Mouse (Mus musculus) cerebellum, postnatal 10 days (tissue): ENCODE data around the gene Bap1.

Experiments
- DNase-seq, 2 experiments: peaks; one replicate each; pipeline ENCODE4 v3.0.0; 2021; ENCODE audit warnings: mixed read lengths in 2 of 2

The Bap1 gene

DNA sequence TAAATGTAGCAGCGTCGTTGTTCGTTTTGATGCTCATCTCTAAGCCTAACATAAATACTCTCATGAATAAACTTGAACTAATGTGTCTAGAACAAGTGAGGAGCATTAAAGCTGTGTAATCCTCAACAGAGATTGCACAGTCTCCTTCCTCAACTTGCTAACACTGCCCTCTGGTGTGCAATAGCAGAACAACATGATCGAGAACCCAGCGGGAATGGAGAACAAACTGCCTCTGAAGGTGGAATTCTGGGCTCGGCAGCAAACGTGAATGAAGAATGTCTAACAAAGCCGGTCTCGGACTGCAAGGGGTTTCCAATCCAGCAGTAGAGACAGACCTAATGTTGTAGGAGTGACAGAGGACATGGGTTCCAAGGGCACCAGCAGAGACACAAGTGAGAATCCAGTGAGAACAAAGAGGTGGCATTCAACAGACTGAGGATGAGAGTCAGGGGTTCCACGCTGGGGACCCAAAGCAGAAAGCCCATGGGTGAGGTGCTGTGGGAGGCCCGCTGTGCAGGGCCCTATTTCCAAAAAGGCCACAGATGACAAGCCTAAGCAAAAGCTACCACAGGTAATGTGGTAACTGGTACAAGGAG lies 17.2 kb upstream of the Bap1 start:
- DNase-seq = peak; percentile 93

DNA sequence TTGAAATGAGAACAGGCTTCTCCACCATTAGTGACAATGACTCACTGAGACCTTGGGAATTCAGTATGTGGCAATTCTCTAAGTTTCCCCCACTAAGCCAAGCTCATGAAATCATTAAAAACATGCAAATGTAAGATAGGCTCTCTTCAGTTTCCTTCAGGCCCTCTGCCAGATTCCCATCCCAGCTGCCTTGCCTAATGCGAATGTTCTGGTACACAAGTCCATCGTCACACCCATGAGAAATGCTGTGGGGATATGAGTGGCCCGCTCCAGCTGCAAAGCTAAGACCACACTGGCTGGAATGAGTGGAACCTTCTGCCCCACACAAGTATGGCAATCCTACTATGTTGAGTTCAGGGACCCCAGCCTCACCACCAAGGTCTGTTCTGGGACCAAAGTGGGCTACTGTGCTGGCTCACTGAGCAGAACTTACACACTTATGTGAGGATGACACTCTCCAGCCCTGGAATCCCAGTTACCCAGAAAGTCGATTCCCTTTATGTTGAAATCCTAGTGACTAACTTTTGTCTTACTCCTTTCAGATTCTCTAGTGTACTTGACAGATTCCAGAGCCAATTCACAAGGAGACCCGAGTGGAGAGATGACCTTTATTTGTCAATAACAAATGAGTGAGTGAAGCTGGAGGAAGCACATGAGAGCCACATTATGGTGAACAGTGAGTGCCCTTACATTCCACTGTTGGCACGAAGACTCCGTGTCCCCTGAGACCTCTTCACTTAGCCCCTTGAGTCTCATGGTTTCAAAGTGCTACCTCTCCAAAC lies 14.0 kb upstream of the Bap1 start:
- no peak for DNase-seq

DNA sequence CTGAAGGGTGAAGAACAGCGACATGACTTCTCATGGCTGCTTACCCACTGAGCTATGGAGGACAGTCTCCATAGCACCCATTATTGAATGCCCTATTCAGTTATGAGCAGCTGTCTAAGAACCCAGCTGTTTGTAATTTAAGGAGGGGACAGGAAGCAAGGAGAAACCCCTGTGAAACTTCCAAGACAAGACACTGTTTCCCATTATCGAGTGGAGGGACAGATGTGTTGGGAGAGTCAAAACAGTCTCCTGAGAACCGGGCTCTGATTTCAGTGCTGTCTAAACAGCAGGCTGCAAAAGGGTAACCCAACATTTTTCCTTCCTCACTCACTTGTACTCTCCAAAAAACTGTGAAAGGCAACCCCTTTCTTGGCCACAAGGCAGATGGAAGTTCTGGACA lies 10.7 kb upstream of the Bap1 start:
- no peak for DNase-seq

DNA sequence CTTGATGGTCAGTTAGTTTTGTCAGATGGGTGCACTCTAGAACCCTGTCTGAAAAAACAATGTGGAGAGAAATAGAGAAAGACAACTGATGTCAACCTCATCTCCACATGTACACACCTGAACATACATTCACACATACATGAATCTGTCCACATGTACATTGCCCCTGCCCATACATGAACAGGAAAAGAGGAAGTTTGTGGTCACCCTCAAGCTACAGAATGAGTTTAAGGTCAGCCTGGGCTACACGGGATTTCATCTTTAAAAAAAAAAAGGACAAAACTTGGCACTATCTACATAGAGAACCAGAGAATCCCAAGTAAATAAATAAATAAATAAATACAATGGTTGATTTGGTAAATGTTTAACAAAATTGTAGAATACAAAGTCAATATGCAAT lies 6.5 kb upstream of the Bap1 start:
- DNase-seq = no peak

DNA sequence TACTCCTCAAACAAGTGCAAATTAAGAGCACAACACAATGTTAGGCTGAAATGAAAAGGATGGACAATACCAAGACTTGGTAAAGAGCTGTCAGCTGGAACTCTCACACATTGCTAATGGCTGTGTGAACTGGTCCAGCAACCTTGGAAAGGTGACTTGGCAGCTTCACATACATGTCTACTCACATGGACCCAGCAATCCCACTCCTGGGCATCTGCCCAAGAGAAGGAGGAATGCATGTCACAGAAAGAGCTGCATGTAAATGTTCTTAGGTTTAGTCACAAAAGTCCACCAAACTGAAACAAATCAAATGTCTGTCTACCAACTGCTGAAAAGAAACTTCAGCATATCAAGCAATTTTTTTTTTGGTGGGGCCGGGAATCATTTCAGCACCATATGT lies 5.3 kb upstream of the Bap1 start:
- peak; percentile 55 to 59 for DNase-seq

DNA sequence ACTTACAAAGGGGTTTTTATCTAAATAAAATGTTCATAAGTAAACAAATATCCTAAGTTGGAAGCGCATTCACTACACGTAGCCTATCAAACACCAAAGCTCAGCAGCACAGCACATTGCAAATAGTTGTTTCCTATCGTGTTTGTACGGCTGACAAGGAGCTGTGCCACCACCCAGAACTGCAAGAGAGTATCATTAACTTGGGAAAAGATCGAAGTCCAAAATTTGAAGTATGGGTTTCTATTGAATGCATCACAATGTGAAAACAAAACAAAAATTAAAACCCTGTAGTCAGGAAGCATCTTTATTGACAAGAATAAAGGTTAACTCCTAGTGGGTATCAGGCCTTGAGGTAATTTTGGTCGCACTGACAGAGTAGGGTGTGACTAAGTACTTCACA lies 2.9 kb upstream of the Bap1 start:
- no peak for DNase-seq

DNA sequence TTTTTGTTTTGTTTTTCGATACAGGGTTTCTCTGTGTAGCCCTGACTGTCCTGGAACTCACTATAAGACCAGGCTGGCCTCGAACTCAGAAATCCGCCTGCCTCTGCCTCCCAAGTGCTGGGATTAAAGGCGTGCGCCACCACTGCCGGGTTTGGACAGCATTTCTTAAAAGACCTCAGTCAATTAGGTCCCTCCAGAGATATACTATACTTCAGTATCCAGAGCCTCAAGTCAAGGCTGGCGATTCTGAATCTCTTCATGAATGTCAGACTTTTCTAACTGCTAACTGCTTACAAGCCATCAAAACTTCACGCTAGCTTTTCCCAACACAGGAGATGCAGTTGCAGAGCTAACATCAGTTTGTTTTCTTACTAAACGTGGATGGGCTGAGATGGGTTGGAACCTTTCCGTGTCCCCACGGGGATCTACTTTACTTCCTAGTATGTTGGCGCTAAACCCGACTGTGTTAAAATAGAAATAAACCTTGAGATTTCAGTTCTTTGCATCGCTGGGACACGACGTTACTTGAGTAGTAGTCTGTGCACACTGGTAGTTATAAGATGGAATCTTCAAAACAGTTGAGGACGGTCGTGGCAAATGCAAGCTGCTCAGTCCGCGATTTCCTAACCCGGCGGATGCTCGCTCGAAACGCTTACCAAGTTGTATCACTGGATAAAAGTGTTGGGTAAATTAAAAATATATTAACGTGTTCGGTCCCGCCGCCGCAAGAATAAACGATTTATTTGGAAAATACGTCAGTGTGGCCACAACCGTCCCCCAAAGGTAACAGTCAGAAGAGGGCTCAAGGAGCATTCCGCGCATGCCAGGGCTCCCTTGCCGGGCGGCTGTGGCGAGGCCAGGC lies 797 bp upstream of the Bap1 start:
- DNase-seq = no peak

DNA sequence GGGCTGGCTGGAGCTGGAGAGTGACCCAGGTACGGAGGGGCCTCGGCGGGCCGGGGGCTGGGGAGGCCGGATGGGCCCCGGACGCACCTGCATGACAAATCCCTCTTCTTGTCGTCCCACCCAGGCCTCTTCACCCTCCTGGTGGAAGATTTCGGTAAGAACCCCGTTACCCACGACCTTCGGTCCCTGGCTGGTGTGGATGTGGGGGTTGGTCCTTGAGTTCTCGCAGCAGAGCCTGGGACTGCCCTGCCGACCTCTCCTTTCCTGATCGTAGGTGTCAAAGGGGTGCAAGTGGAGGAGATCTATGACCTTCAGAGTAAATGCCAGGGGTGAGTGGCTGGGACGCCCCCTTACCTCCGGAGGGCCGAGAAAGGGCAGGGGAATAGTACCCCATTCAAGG lies 376 bp downstream of the Bap1 start:
- no peak for DNase-seq

DNA sequence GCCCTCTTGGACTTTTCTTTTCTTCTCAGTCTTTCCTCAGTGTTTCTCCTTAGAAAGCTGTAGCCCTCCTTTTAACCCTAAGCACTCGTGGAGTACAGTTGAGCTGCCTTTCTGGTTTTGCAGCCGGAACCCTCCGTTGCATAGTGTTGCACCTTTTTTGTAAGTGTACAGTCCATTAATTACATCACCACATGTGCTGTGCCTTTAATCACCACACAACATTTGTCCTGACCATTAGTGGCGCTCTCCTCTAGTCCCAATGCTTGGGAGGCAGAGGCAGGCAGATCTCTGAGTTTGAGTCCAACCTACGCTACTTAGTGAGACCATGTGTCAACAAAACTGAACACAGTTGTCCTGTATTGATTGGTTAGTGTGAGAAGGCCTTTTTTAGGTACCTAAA lies 841 bp downstream of the Bap1 start:
- no peak for DNase-seq

DNA sequence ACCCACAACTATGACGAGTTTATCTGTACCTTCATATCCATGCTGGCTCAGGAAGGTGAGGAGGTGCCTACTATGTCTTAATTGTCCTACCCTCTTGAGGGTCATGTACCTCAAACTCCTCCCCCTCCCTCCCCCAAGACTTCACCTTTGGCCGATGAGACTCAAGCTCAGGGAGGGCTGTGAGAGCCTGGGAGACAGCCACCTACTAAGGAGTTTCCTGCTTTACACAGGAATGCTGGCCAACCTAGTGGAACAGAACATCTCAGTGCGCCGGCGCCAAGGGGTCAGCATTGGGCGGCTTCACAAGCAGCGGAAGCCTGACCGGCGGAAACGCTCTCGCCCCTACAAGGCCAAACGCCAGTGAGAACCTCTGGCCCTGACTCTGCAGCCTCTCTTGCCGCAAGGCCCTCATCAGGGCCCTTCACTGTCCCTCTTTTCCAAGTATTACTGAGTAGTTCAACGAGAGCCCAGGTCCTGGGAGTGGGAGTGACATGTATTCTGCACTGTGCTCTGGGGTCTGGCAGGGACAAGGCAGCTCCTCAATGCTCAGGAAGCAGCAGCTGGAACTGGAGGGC lies 7.3 kb downstream of the Bap1 start:
- no peak for DNase-seq

DNA sequence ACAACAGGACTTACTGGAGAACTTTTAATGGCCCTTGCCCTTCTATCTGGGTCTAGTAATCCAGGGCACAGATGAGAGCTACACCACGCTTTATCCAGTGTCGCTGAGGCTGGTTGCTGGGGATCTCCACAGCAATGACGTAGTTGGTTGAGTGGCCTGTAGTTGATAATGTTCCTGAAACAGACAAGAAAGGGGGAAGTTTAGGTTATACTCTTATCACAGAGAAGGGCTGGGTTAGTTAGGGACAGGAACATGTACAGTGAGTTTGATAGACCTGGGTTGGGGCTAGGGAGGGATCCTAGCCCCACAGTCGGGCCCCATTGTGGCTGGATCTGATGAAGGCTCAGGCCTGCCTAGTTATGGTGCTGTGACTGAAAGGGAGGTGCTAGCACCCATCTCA lies 9.1 kb downstream of the Bap1 start:
- DNase-seq = no peak

DNA sequence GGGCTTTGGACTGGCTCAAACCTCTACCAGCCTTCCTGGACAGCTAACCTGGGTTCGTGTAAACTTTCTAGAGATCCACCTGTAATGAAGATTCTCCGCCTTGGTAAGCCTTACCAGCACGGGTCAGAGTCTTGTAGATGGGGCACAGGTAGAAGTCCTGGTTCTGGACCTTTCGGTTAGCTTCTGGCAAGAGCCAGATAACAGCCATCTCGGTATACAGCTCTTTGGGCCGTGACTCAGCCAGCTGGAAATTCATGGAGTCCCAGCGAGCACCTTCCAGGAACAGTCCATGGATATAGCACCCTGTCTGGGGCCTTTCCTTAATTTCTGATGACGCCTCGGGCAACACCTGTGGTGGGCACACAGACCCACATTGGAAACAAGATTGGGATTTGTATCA lies 9.7 kb downstream of the Bap1 start:
- DNase-seq = no peak

DNA sequence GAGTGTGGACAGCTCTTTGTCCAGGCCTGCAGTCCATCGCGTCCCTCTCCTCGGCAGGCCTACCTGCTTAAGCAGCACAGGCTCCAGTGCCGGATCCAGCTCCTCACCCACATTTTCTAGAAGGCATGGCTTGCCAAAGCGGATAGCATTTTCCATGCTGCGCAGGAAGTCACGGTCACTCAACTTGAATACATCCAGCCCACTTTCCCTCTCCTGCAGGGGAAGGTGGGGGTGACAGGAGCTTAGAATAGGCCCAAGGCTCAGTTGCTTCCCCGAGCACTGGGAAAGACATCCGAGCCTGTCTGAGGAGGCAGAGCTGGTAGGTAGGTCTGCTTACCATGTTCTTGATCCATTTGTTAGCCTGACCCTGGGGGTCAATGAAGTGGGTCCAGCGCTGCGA lies 16.4 kb downstream of the Bap1 start:
- no peak for DNase-seq

DNA sequence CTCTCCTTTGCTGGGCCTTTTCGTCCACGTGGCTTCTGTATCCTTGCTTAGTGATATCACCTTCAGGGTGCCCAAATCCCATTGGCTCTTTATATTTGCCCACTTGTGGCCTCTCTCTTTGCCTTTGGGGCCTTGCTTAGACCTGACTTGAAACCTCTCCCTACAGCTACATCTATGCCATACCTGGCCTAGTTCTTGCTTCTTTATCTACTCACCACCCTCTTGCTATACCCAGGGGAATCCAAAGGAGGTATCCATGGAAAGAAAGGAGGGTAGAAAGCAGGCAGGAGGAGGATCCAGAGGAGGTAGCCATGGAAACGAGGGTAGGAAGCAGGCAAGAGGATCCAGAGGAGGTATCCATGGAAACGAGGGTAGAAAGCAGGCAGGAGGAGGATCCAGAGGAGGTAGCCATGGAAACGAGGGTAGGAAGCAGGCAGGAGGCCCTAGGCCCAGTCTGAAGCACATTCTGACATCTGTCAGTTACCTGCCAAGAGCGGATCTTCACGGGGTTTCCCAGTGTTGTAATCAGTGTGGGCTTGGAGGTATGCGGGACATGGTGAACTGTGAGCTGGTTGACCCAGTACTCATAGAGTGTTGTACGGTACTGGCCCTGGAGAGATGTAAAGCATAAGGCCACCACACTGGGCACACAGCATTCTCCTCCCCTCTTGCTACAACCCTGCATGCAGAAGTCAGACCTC lies 17.2 kb downstream of the Bap1 start:
- DNase-seq = peak; percentile 34 to 44

DNA sequence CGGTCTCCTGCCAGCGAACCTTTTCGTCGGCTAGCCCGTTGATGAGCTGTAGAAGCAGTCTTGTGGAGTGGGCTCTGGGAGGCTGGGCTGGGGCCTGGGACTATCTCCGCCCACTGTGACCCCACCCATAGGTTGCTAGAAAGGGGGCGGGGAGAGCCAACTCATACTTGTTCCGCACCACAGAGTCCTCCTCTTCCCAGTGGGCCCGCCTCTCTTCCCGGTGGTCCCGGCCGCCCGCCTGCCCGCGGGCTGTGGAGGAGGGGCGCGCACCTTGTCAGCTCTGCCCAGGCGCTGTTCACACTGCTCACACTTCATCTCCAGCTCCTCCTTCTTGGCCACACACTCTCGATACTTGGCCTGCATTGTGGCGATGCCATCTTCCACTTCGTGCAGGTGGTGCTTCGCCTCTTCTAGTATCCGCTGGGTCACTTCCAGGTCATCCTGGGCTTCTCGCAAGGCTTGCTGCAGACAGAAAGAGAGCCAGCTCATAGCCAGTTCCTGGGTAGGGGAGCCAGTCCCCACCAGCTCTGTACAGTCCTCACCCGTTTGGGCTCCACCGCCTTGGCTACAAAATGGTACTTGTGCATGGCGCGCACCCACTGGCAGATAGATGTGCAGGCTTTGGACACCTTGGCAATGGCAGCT lies 18.3 kb downstream of the Bap1 start:
- DNase-seq = peak; percentile 71

DNA sequence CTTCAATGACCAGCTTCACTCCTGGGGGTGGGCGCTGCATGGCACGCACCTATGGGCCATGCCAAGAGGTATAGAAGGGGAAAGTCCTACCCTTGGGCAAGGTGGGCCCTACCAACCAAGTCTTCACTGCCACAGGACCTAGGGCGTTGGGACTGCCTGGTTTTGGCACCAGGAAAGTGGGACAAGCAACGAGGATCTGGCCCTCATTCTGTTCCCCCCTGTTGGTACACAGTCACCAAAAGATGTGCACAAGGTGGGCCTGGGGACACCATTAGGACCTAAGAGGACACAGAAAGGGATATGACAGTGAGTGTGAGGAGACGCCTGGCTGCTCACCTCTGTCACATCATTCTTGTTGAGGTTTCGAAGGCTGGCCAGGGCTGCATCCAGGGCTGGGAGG lies 19.9 kb downstream of the Bap1 start:
- DNase-seq = no peak

DNA sequence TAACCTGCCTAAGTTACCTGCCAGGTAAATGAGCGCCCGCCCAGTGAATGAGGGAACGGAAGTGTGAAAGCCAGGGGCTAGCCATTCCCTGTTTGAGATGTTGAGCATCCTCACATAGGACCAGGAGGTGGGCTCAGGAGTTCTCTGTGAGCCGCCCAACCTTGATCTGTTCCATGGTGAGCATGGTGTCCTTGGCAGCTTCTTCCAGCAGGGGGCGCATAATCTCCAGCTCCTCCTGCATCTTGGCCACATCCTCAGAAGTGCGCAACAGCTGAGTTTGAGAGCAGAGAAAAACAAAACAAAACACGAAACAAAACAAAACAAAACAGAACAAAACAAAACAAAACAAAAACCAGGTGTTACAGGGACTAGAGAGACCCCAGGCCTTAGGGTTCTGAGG lies 20.9 kb downstream of the Bap1 start:
- peak; percentile 88 to 93 for DNase-seq

DNA sequence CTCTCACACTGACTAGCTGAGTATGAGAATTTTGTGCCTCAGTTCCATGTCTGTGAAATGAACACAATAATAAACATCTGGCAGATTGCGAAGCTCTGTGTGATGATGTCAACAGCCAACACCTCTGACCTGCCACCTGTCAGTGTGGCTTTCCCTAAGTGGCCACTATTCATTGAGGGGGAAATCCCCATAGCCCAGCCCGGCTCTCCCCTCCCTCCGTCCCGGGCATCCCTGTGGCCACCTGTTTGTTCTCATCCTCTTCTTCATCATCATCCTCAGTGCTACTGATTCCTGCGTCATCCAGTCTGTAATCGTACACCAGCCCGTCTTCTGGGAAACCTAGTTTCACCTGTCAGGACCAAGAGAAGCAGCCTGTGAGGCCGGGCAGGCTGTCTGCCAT lies 34.5 kb downstream of the Bap1 start:
- no peak for DNase-seq
